Mouse (Mus musculus): ENCODE measurements around the gene Rac1.

The Rac1 gene

GRCm38 (mm10) chr5:143525454-143526225 lies 2.2 kb downstream of the Rac1 start:
- DNase-seq (ENCODE audit: low read depth, low spot score) = no peak

DNA sequence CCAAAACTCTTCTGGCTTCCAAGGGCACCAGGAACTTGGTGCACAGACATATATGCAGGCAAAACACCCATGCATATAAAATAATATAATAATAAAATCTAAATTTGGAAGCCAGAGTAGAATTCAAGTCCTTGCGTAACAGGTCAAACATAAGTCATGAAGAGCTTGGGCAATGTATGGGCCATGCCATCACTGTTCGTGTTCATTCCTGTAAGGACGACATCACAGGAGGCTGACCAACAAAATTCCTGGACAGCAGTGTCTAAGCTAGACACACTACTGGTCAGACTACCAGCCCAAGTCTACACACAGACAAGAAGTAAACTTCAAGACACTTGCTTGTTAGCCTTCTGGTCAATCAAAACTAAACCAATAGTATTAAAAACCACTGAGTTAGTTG lies 5.0 kb downstream of the Rac1 start:
- no peak for DNase-seq (ENCODE audit: low read depth, low spot score)

GRCm38 (mm10) chr5:143520415-143520814 lies 7.4 kb downstream of the Rac1 start:
- no peak for DNase-seq (ENCODE audit: low read depth, low spot score)

DNA sequence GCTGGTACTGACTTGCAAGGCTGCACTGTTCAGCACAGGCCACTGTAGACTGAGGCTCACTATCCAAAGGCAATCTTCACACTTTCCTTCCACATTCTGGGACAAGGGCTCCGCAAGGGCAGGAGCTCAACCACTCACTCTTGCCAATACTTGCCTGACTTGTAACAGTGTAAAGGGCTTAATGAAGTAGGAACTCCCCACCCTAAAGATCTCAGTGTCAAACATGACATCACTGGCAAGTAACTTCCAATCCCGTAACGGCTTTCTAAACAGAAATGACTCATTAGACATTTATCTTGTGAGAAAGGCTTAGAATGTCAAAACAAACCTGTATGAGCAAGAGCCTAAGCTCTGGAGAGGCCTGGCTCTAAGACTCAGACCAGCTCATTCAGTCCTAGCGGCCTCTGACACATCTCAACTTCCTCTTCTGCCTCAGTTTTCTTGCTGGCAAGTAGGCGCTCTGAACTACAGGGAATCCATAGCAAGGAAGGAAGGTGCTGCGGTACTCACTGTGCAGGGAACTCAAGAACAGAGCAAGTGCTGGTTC lies 9.7 kb downstream of the Rac1 start:
- DNase-seq (ENCODE audit: low read depth, low spot score) = no peak

DNA sequence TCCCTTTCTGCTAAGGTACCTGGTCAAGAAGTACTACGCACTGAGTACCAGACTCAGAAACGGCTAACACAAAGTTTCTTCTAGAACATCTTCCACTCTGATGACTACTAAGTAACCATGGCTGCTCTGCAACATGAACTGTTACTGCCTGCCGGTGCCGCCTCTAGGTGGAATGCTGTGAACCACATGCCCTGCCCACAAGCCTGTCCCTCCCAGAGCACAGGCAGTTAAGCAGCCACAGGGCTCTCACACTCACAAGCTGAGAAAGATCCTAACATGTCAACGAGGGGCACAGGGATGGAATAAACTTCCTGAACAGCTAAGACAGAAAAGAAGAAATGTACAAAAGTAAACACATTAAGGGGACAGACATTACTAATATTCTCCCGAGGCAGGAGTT lies 10.4 kb downstream of the Rac1 start:
- DNase-seq (ENCODE audit: low read depth, low spot score) = no peak

DNA sequence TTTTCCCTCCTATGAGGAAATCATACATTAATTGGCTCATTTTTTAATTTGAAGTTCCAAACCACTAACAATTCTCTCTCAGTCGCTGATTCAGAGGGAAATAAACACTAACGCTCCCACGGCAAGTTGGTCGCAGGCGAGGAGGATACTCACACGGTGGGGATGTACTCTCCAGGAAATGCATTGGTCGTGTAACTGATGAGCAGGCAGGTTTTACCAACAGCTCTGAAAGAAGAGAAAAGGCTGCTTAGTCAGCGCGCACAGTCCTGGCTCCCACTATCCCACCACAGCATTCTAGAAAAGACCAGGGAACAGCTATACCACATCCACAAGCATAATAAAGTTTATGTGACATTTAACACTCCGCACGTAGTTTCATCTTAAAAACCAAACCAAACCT lies 10.8 kb downstream of the Rac1 start:
- DNase-seq (ENCODE audit: low read depth, low spot score) = no peak

GRCm38 (mm10) chr5:143514878-143515277 lies 13.0 kb downstream of the Rac1 start:
- DNase-seq (ENCODE audit: low read depth, low spot score) = peak; percentile 63

DNA sequence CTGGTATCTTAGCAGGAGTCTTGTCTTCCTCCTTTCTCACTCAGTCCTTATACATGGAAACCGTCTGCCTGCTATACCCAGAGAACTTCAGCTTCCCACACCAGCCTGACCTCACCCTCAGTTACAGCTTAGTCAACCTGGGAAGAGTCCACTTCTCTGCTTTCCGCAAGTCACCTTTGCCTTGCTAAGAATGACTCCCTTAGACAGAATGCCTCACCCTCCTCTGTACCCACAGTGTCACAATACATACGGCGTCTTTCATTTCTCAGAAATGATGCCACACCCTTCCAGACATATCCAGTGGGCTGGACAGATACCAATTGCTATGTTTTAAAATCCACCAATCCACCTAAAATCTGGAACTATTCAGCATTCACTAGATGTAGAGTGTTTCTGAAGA lies 15.5 kb downstream of the Rac1 start:
- DNase-seq (ENCODE audit: low read depth, low spot score) = no peak

GRCm38 (mm10) chr5:143511577-143511976 lies 16.3 kb downstream of the Rac1 start:
- no peak for DNase-seq (ENCODE audit: low read depth, low spot score)

DNA sequence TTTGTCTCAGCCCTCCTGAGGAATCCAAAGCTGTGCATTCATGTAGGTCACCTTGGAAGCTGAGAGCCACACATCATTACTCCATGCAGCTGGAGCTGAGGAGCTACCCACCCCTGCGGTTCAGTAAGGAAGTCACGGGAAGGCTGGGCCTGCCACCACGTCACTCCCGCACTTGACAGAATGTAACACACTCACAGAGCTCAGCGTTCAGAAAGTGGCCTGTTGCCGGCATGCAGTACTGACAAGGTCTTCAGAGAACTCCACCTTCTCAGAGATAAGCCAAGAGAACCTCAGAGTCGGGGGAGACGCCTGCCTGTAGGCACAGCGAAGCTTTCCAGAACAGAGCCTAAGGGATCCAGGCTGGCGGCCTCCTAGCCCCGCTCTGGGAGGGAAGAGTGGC lies 18.1 kb downstream of the Rac1 start:
- peak; percentile 41 for DNase-seq (ENCODE audit: low read depth, low spot score)

DNA sequence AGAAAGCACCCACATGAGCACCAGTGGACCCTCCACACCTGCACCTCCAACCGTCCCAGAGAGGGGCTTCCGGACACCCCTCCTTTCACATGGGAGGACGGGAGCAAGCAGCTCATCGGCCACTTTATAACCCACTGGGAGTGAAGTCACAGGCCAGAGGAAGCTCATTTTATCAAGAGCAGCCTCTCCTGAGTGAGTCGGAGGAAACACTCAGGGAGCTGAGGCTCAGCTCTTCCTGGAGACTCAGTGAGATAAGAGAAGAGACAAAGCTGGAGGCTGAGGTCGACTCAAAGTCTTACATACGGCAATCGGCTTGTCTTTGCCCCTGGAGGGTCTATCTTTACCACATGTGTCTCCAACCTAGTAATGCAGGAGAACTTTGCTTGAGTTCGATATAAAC lies 18.5 kb downstream of the Rac1 start:
- no peak for DNase-seq (ENCODE audit: low read depth, low spot score)

DNA sequence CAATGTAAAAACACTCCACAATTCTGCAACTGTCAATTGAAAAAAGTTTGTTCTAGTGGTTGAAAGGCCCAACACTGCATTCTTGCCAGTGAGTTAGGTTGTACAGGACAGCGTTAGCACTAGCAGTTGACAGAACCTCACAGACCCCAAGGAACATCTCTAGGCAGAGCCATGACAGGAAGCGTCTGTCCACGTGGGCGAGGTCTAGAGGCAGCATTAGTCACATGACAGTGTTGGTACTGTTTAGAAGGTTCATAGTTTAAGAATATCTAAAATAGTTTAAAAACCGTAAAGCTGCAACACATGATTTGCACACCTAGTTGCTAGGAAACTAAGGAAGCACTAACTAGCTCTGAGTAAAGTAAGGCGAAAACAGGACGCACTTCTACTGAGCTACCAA lies 22.3 kb downstream of the Rac1 start:
- DNase-seq (ENCODE audit: low read depth, low spot score) = no peak

GRCm38 (mm10) chr5:143505056-143505455 lies 22.8 kb downstream of the Rac1 start:
- DNase-seq (ENCODE audit: low read depth, low spot score) = no peak

GRCm38 (mm10) chr5:143504453-143504852 lies 23.4 kb downstream of the Rac1 start:
- DNase-seq (ENCODE audit: low read depth, low spot score) = peak; percentile 63

- DNase-seq (ENCODE audit: low read depth, low spot score) = no peak
Observed at GRCm38 (mm10) chr5:143503740-143504139, 24.1 kb downstream of the Rac1 start.

GRCm38 (mm10) chr5:143502899-143503557 lies 24.8 kb downstream of the Rac1 start:
- no peak for DNase-seq (ENCODE audit: low read depth, low spot score)

- no peak for DNase-seq (ENCODE audit: low read depth, low spot score)
Observed at GRCm38 (mm10) chr5:143501649-143502048, 26.2 kb downstream of the Rac1 start.

DNA sequence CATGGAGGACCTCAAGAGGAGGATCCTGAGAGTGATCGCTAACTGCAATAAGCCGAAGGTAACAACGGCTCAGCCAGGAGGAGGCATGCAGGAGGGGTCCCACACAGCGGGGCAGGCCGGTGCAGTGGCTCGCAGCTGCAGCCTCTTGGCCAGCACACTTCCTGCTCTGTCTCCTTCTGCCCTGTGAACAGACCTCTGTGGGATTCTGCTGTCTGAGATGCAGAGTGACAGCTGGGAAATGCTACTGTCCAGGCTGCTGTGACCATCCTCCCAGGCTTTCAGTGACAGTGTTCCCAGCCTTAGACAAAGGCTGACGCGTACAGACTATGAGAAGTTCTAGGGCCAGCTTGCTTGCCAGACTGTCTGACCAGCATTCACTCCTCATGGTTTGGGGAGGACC lies 26.7 kb downstream of the Rac1 start:
- DNase-seq (ENCODE audit: low read depth, low spot score) = no peak

GRCm38 (mm10) chr5:143500711-143501110 lies 27.1 kb downstream of the Rac1 start:
- peak; percentile 70 for DNase-seq (ENCODE audit: low read depth, low spot score)

DNA sequence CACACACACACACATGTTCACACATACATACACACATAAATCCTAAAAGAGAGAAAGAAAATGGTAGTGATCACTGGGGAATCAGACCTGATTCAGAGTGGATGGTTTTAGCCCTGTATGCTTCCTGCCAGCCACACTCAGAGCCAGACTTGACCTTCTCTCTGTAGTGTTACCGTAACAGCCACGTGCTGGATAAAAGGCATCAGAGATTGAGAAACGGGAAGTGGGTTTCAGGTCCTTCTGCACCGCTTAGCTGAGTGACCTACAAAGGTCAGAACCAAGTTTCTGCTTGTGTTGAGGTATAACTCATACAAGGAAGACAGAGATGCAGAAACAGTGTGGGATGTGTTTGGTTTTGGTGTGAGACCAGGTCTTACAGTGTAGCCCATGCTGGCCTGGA lies 28.1 kb downstream of the Rac1 start:
- DNase-seq (ENCODE audit: low read depth, low spot score) = no peak

DNA sequence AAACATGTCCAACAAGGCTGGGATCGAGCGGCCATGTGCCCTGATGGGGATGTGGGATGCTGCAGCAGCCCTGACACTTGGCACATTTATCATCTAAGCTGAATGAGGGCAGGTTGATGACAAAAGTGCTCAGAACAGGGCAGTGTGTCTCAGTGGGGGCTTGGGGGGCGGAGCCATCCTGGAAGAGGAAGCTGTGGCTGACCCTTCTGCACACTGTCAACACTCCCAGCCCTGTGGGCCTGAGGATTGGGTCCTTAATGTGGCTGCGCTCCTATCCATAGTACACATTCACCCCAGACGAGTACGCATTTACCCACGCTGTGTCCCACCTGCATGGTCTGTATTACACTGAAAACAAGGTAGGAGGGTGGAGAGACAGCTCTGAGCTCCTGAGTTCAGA lies 28.6 kb downstream of the Rac1 start:
- DNase-seq (ENCODE audit: low read depth, low spot score) = no peak

GRCm38 (mm10) chr5:143497451-143497850 lies 30.4 kb downstream of the Rac1 start:
- DNase-seq (ENCODE audit: low read depth, low spot score) = no peak

- no peak for DNase-seq (ENCODE audit: low read depth, low spot score)
Observed at GRCm38 (mm10) chr5:143495708-143496107, 32.1 kb downstream of the Rac1 start.

Measured in ZHBTc4 (cell line).